ENCODE assay signal across 19 mouse cellular contexts in the genomic region with DNA sequence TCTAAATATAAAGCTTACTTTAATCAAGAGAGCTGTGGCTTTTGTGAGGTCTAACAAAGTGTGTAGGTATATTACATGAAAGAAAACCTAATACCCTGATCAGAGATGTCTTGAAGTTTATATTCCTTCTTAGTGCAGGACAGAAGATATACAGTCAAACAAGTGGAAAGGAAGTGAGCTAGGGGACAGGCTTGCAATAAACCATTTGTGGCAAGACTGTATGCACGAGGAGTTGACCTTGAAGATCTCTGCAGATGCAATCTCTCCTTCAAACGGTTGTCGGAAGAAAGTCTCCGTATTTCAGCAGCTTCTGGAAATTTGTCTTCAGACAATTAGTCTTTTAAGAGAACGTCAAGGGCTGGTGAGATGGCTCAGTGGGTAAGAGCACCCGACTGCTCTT. TPM values are rescaled to one million over a fixed set of nuclear protein-coding genes. Genes with fewer than 3 reads are reported as not detected.
DNase-seq lines count a peak whose midpoint lies in the region; ATAC-seq and TF ChIP-seq lines count a peak whose summit lies in the region.
"Had no signal": no experiment of that assay in that cellular context is flagged by ENCODE, and none has a peak within 500 bp of the region (broad histone marks: within the 10 kb centered on the region; RNA-seq: fewer than 3 reads in every experiment).

No protein-coding gene starts in this region.

- H3K27me3 ChIP-seq in intestine, embryonic 14.5 days (replicated peaks; ENCODE audit: control insufficient read depth, insufficient read depth, low read length) = no peaks in the 10 kb centered on the region
- H3K27me3 ChIP-seq in intestine, postnatal 0 days (replicated peaks; ENCODE audit: control insufficient read depth, insufficient read depth, low read length) = no peaks in the 10 kb centered on the region
- no peaks in the 10 kb centered on the region for H3K27me3 ChIP-seq in midbrain, embryonic 10.5 days (ENCODE audit: low read depth, poor library complexity, severe bottlenecking)
- H3K27me3 ChIP-seq in midbrain, embryonic 15.5 days (replicated peaks) = 0 out of 2 replicates have a peak, but pooled peaks cover 2% of the 10 kb centered on the region
- H3K27me3 ChIP-seq in liver, embryonic 15.5 days = no peaks in the 10 kb centered on the region
- H3K27me3 ChIP-seq: embryonic facial prominence, embryonic 13.5 days; forebrain, embryonic 12.5 days; limb, embryonic 15.5 days had no signal

- H3K4me2 ChIP-seq in intestine, embryonic 14.5 days (ENCODE audit: low read length) = no peak overlapping the region
- H3K4me2 ChIP-seq in intestine, postnatal 0 days (replicated peaks; ENCODE audit: low read depth) = no peak overlapping the region
- no peak overlapping the region for H3K4me2 ChIP-seq in midbrain, embryonic 15.5 days
- 0 out of 2 replicates have a peak overlapping the region, but pooled peaks have one; percentile 2 for H3K4me2 ChIP-seq in liver, embryonic 15.5 days

- H3K36me3 ChIP-seq in intestine, embryonic 14.5 days (ENCODE audit: control insufficient read depth, insufficient read depth, low read length) = no peaks in the 10 kb centered on the region
- H3K36me3 ChIP-seq in intestine, postnatal 0 days (ENCODE audit: control insufficient read depth, insufficient read depth) = no peaks in the 10 kb centered on the region
- H3K36me3 ChIP-seq in midbrain, embryonic 10.5 days = no peaks in the 10 kb centered on the region
- H3K36me3 ChIP-seq in midbrain, embryonic 15.5 days (replicated peaks) = no peaks in the 10 kb centered on the region
- H3K36me3 ChIP-seq in liver, embryonic 15.5 days (replicated peaks) = no peaks in the 10 kb centered on the region
- H3K36me3 ChIP-seq: embryonic facial prominence, embryonic 13.5 days; forebrain, embryonic 12.5 days; limb, embryonic 15.5 days had no signal

- peak; percentile 50 for DNase-seq in intestine, embryonic 14.5 days (ENCODE audit: low spot score)
- DNase-seq in midbrain, embryonic 10.5 days (ENCODE audit: low spot score) = no peak
- DNase-seq in embryo, embryonic 10.5 days (ENCODE audit: low spot score) = peak; percentile 11
- DNase-seq in ovary, postnatal 14 days (ENCODE audit: low spot score) = no peak
- DNase-seq: cerebellum, postnatal 10 days; gastrocnemius, postnatal 36 days; kidney, adult 11 months; kidney, postnatal 14 days; thymus, adult 18-20 months had no signal

- H3K27ac ChIP-seq in intestine, embryonic 14.5 days (ENCODE audit: low read depth) = no peak overlapping the region
- no peak overlapping the region for H3K27ac ChIP-seq in intestine, postnatal 0 days (ENCODE audit: low read depth, low read length)
- H3K27ac ChIP-seq in midbrain, embryonic 10.5 days (replicated peaks) = peak overlapping the region; percentile 87; the same call in 1 of the 2 replicates
- H3K27ac ChIP-seq in midbrain, embryonic 15.5 days = no peak overlapping the region
- peak overlapping the region; percentile 100 for H3K27ac ChIP-seq in liver, embryonic 15.5 days (replicated peaks)
- H3K27ac ChIP-seq: hindbrain, embryonic 14.5 days; limb, embryonic 15.5 days; macrophage had no signal

- H3K4me3 ChIP-seq in intestine, embryonic 14.5 days (ENCODE audit: low read depth, low read length) = no peak overlapping the region
- H3K4me3 ChIP-seq in intestine, postnatal 0 days (ENCODE audit: low read depth, low read length) = no peak overlapping the region
- no peak overlapping the region for H3K4me3 ChIP-seq in midbrain, embryonic 10.5 days
- H3K4me3 ChIP-seq in midbrain, embryonic 15.5 days = no peak overlapping the region
- H3K4me3 ChIP-seq in liver, embryonic 15.5 days (replicated peaks) = no peak overlapping the region

- no peak for TF ChIP-seq CTCF in intestine, postnatal 0 days (IDR thresholded peaks at IDR 0.05; ENCODE audit: low read depth)

- 38% methylated on average over 6 of the region's 6 CpGs for WGBS in intestine, embryonic 14.5 days
- WGBS in intestine, postnatal 0 days = 45% methylated on average over 6 of the region's 6 CpGs
- WGBS in midbrain, embryonic 10.5 days = 69% methylated on average over 6 of the region's 6 CpGs
- 57% methylated on average over 6 of the region's 6 CpGs for whole genome bisulfite sequencing in midbrain, embryonic 15.5 days
- WGBS in liver, embryonic 15.5 days (ENCODE audit: insufficient replicate concordance) = 48% methylated on average over 6 of the region's 6 CpGs

- no peak for ATAC-seq in intestine, embryonic 14.5 days (replicated peaks; ENCODE audit: low FRiP score, low TSS enrichment, low read depth)
- ATAC-seq in intestine, postnatal 0 days = no peak
- no peak for ATAC-seq in midbrain, embryonic 15.5 days (replicated peaks)
- no peak for ATAC-seq in liver, embryonic 15.5 days (ENCODE audit: insufficient read depth)

- H3K9ac ChIP-seq in intestine, embryonic 14.5 days (ENCODE audit: low read length) = no peak overlapping the region
- no peak overlapping the region for H3K9ac ChIP-seq in intestine, postnatal 0 days (ENCODE audit: low read depth, low read length)
- no peak overlapping the region for H3K9ac ChIP-seq in midbrain, embryonic 15.5 days
- no peak overlapping the region for H3K9ac ChIP-seq in liver, embryonic 15.5 days

- no peaks in the 10 kb centered on the region for H3K9me3 ChIP-seq in intestine, embryonic 14.5 days (ENCODE audit: control insufficient read depth, low read length)
- no peaks in the 10 kb centered on the region for H3K9me3 ChIP-seq in intestine, postnatal 0 days (ENCODE audit: control insufficient read depth)
- H3K9me3 ChIP-seq in midbrain, embryonic 10.5 days (replicated peaks) = no peaks in the 10 kb centered on the region
- H3K9me3 ChIP-seq in midbrain, embryonic 15.5 days = no peaks in the 10 kb centered on the region
- no peaks in the 10 kb centered on the region for H3K9me3 ChIP-seq in liver, embryonic 15.5 days (replicated peaks)
- H3K9me3 ChIP-seq: embryonic facial prominence, embryonic 13.5 days; forebrain, embryonic 12.5 days; limb, embryonic 15.5 days had no signal

- peaks cover 24% of the 10 kb centered on the region for H3K4me1 ChIP-seq in intestine, embryonic 14.5 days (replicated peaks; ENCODE audit: control insufficient read depth, insufficient read depth, low read length)
- 0 out of 2 replicates have a peak, but pooled peaks cover 7% of the 10 kb centered on the region for H3K4me1 ChIP-seq in intestine, postnatal 0 days (replicated peaks; ENCODE audit: control insufficient read depth, insufficient read depth, low read length)
- H3K4me1 ChIP-seq in midbrain, embryonic 10.5 days = peaks cover 46% of the 10 kb centered on the region
- peaks cover 15% of the 10 kb centered on the region for H3K4me1 ChIP-seq in midbrain, embryonic 15.5 days
- H3K4me1 ChIP-seq in liver, embryonic 15.5 days (replicated peaks) = peaks cover 37% of the 10 kb centered on the region

RNA-seq across cellular contexts. Expression of gene Hist1h2bp, which starts 2.7 kb away (rescaled TPM):
- polyA plus RNA-seq in intestine, embryonic 14.5 days (2014; fragmentation: Nextera tagmentation; extraction: Ambion mirVana) = 0.74 and 1.8 TPM in 2 replicates
- 0.41 and 1.5 TPM in 2 replicates for polyA plus RNA-seq in intestine, postnatal 0 days (2015; fragmentation: Nextera tagmentation; extraction: Ambion mirVana)
- polyA plus RNA-seq in midbrain, embryonic 10.5 days (2016; fragmentation: Nextera tagmentation; extraction: Ambion mirVana) = 3.9 and 4.2 TPM in 2 replicates
- polyA plus RNA-seq in midbrain, embryonic 15.5 days (2015; fragmentation: Nextera tagmentation; extraction: Ambion mirVana) = 0.31 and 0.87 TPM in 2 replicates
- 5.4 and 6.8 TPM in 2 replicates for polyA plus RNA-seq in liver, embryonic 15.5 days (2015; fragmentation: Nextera tagmentation; extraction: Ambion mirVana)
- polyA plus RNA-seq: adrenal gland, adult 2 months; macrophage; midbrain, embryonic 14.5 days had no signal

RNA-seq across cellular contexts. Expression of gene Hist1h2an, which starts 2.9 kb away (rescaled TPM):
- 10.1 TPM in 1 of 2 replicates, not detected in the other for polyA plus RNA-seq in intestine, embryonic 14.5 days (2014; fragmentation: Nextera tagmentation; extraction: Ambion mirVana)
- polyA plus RNA-seq in intestine, postnatal 0 days (2015; fragmentation: Nextera tagmentation; extraction: Ambion mirVana) = 1.5 and 3.2 TPM in 2 replicates
- polyA plus RNA-seq in midbrain, embryonic 10.5 days (2016; fragmentation: Nextera tagmentation; extraction: Ambion mirVana) = 11.7 and 15.4 TPM in 2 replicates
- 3.8 TPM in 1 of 2 replicates, not detected in the other for polyA plus RNA-seq in midbrain, embryonic 15.5 days (2015; fragmentation: Nextera tagmentation; extraction: Ambion mirVana)
- 10.9 and 14.7 TPM in 2 replicates for polyA plus RNA-seq in liver, embryonic 15.5 days (2015; fragmentation: Nextera tagmentation; extraction: Ambion mirVana)
- polyA plus RNA-seq: hindbrain, embryonic 14.5 days; macrophage had no signal

RNA-seq across cellular contexts. Expression of gene Hist1h3i, which starts 6.8 kb away (rescaled TPM):
- 188 and 230 TPM in 2 replicates for polyA plus RNA-seq in intestine, embryonic 14.5 days (2014; fragmentation: Nextera tagmentation; extraction: Ambion mirVana)
- 34.1 and 39.6 TPM in 2 replicates for polyA plus RNA-seq in intestine, postnatal 0 days (2015; fragmentation: Nextera tagmentation; extraction: Ambion mirVana)
- 114 and 126 TPM in 2 replicates for polyA plus RNA-seq in midbrain, embryonic 10.5 days (2016; fragmentation: Nextera tagmentation; extraction: Ambion mirVana)
- 26.1 and 35.4 TPM in 2 replicates for polyA plus RNA-seq in midbrain, embryonic 15.5 days (2015; fragmentation: Nextera tagmentation; extraction: Ambion mirVana)
- polyA plus RNA-seq in liver, embryonic 15.5 days (2015; fragmentation: Nextera tagmentation; extraction: Ambion mirVana) = 144 and 178 TPM in 2 replicates
- polyA plus RNA-seq: macrophage had no signal

RNA-seq across cellular contexts. Expression of gene Hist1h1b, which starts 9.5 kb away (rescaled TPM):
- 16.0 and 16.8 TPM in 2 replicates for polyA plus RNA-seq in intestine, embryonic 14.5 days (2014; fragmentation: Nextera tagmentation; extraction: Ambion mirVana)
- 7.3 and 8.1 TPM in 2 replicates for polyA plus RNA-seq in intestine, postnatal 0 days (2015; fragmentation: Nextera tagmentation; extraction: Ambion mirVana)
- 31.5 and 37.7 TPM in 2 replicates for polyA plus RNA-seq in midbrain, embryonic 10.5 days (2016; fragmentation: Nextera tagmentation; extraction: Ambion mirVana)
- 3.4 and 3.7 TPM in 2 replicates for polyA plus RNA-seq in midbrain, embryonic 15.5 days (2015; fragmentation: Nextera tagmentation; extraction: Ambion mirVana)
- polyA plus RNA-seq in liver, embryonic 15.5 days (2015; fragmentation: Nextera tagmentation; extraction: Ambion mirVana) = 32.9 and 34.2 TPM in 2 replicates
- polyA plus RNA-seq: macrophage had no signal

RNA-seq across cellular contexts. Expression of gene Hist1h2bq, which starts 20.1 kb away (rescaled TPM):
- 19.9 and 23.4 TPM in 2 replicates for polyA plus RNA-seq in intestine, embryonic 14.5 days (2014; fragmentation: Nextera tagmentation; extraction: Ambion mirVana)
- 7.8 and 9.8 TPM in 2 replicates for polyA plus RNA-seq in intestine, postnatal 0 days (2015; fragmentation: Nextera tagmentation; extraction: Ambion mirVana)
- polyA plus RNA-seq in midbrain, embryonic 10.5 days (2016; fragmentation: Nextera tagmentation; extraction: Ambion mirVana) = 15.4 and 17.4 TPM in 2 replicates
- 3.6 and 4.1 TPM in 2 replicates for polyA plus RNA-seq in midbrain, embryonic 15.5 days (2015; fragmentation: Nextera tagmentation; extraction: Ambion mirVana)
- 25.1 and 27.6 TPM in 2 replicates for polyA plus RNA-seq in liver, embryonic 15.5 days (2015; fragmentation: Nextera tagmentation; extraction: Ambion mirVana)

Comparison
In these comparisons a context has a peak if more than half of its experiments do, and no peak if none do; other contexts are left out.
1. H3K27ac ChIP-seq: peak in midbrain, embryonic 10.5 days (single experiment) and liver, embryonic 15.5 days (single experiment); none in intestine, embryonic 14.5 days (single experiment), intestine, postnatal 0 days (single experiment) and midbrain, embryonic 15.5 days (single experiment).
2. DNase-seq: peak in intestine, embryonic 14.5 days (single experiment) and embryo, embryonic 10.5 days (single experiment); none in midbrain, embryonic 10.5 days (single experiment) and ovary, postnatal 14 days (single experiment).